Mouse (Mus musculus): ENCODE results near the gene Hsd17b6. TPM values are rescaled to one million over a fixed set of nuclear protein-coding genes. Genes with fewer than 3 reads are reported as not detected.
"Not testable (repeated sequence)": the region's sequence is repeated elsewhere in the genome, so short reads cannot be mapped to it uniquely, and the experiment has no call there.

Hsd17b6 gene
- polyA plus RNA-seq (2016; fragmentation: Nextera tagmentation; extraction: Ambion mirVana) = not detected in 2 replicates

DNA sequence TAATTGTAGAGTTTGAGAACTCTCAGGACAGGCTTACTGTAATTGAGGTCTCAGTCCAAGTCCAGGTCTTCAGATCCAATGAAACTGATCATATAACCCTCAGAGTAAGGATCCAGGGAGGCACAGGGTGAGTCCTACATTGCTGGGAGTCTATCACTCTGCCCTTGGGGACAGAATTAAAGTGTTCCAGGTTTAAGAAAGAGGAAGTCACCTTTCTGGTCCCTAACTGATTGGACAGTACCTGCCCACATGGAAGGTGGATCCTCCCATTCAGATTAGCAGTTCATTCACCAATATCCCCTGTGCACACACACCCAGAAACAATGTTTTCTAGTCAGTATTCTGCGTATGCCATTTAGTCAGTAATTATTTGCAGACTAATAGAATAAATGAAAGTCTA lies at the start of gene Hsd17b6:
TSS of gene Hsd17b6 (minus strand) at position 166 of the 400 bp plus-strand sequence.
- Histone ChIP-seq H3K9me3 (replicated peaks) (no peaks in the 10 kb centered on the region), H3K4me2 (replicated peaks) (no peak within 1 kb of the TSS), H3K36me3 (no peaks in the 10 kb centered on the region), H3K4me3 (no peak within 1 kb of the TSS), H3K4me1 (no peaks in the 10 kb centered on the region), H3K9ac (no peak within 1 kb of the TSS), H3K27me3 (no peaks in the 10 kb centered on the region), H3K27ac (no peak within 1 kb of the TSS)
- no peak for ATAC-seq (ENCODE audit: low FRiP score)
- WGBS = 90% methylated on average over 1 of the region's 1 CpGs

GRCm38 (mm10) chr10:128053001-128053400 lies 45.6 kb upstream of the Hsd17b6 start:
- ATAC-seq (ENCODE audit: low FRiP score) = no peak
- H3K9me3 ChIP-seq (replicated peaks) = no peaks in the 10 kb centered on the region
- WGBS = 93% methylated on average over 8 of the region's 8 CpGs
- H3K4me1 ChIP-seq = peaks cover 5% of the 10 kb centered on the region
- H3K4me3 ChIP-seq = no peak overlapping the region
- H3K27ac ChIP-seq = no peak overlapping the region
- no peak overlapping the region for H3K4me2 ChIP-seq (replicated peaks)
- no peaks in the 10 kb centered on the region for H3K27me3 ChIP-seq
- peaks cover 35% of the 10 kb centered on the region for H3K36me3 ChIP-seq
- H3K9ac ChIP-seq = no peak overlapping the region

DNA sequence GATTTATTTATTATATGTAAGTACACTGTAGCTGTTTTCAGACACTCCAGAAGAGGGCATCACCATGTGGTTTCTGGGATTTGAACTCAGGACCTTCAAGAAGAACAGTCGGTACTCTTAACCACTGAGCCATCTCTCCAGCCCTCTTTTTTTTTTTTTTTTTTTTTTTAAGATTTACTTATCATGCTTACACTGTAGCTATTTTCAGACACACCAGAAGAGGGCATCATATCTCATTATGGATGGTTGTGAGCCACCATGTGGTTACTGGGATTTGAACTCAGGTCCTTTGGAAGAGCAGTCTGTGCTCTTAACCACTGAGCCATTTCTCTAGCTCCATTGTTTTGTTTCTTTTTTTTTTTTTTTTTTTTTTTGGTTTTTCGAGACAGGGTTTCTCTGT lies 44.7 kb upstream of the Hsd17b6 start:
- H3K27me3 ChIP-seq; H3K4me2 ChIP-seq (replicated peaks); H3K27ac ChIP-seq; H3K9ac ChIP-seq; ATAC-seq (ENCODE audit: low FRiP score); H3K4me3 ChIP-seq; H3K9me3 ChIP-seq (replicated peaks); H3K4me1 ChIP-seq: not testable (repeated sequence)
- peaks cover 40% of the 10 kb centered on the region for H3K36me3 ChIP-seq
- WGBS = 90% methylated on average over 1 of the region's 2 CpGs

- peaks cover 44% of the 10 kb centered on the region for H3K36me3 ChIP-seq
- H3K4me1 ChIP-seq = no peaks in the 10 kb centered on the region
- WGBS = over 99% methylated on average over 5 of the region's 5 CpGs
Measured at GRCm38 (mm10) chr10:128051589-128051988, 44.2 kb upstream of the Hsd17b6 start.

DNA sequence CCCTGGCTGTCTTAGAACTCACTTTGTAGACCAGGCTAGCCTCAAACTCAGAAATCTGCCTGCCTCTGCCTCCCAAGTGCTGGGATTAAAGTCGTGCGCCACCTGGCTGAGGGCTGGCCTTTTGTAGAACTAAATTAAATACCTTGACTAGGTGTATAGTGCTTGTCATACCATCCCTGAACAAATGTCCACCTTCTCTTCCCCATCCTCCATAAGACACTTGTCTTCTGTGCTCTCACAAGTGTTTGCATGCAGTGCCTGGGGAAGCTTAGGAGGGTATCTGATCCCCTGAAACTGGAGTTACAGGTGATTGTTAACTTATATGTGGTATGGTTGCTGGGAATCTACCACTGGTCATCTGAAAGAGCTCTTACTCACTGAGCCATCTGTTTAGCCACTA lies 42.9 kb upstream of the Hsd17b6 start:
- no peak for ATAC-seq (ENCODE audit: low FRiP score)
- H3K4me2 ChIP-seq (replicated peaks) = no peak overlapping the region
- peaks cover 57% of the 10 kb centered on the region for H3K36me3 ChIP-seq
- no peak overlapping the region for H3K9ac ChIP-seq
- H3K27ac ChIP-seq = no peak overlapping the region
- H3K27me3 ChIP-seq = no peaks in the 10 kb centered on the region
- 85% methylated on average over 2 of the region's 2 CpGs for WGBS
- H3K4me3 ChIP-seq = no peak overlapping the region
- H3K9me3 ChIP-seq (replicated peaks) = no peaks in the 10 kb centered on the region
- H3K4me1 ChIP-seq = no peaks in the 10 kb centered on the region

More at GRCm38 (mm10) chr10:128051589-128051988, 44.2 kb upstream of the Hsd17b6 start:
- no peak for ATAC-seq (ENCODE audit: low FRiP score)
- Histone ChIP-seq H3K4me2 (replicated peaks) (no peak overlapping the region), H3K9ac (no peak overlapping the region), H3K27ac (no peak overlapping the region), H3K9me3 (replicated peaks) (no peaks in the 10 kb centered on the region), H3K4me3 (no peak overlapping the region), H3K27me3 (no peaks in the 10 kb centered on the region)

DNA sequence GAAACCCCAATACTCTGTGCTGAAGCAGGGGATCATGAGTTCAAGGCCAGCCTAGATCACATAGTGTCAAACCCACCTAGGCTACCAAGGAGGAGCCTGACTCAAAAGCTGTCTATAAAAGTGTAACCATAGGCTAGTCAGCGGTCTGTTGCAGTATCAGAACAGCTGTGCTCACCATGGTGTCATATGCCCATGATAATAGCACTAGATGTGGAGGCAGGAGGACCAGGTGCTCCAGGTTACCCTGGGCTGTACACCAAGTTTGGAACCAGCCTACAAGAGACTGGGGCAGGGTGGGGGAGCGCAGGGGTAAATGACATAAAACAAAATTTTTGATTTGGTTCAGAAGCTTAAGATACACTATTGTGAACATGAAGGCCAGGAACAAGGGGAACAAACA lies 42.3 kb upstream of the Hsd17b6 start:
- Histone ChIP-seq H3K36me3 (peaks cover 63% of the 10 kb centered on the region), H3K27ac (no peak overlapping the region), H3K9me3 (replicated peaks) (no peaks in the 10 kb centered on the region), H3K4me2 (replicated peaks) (no peak overlapping the region), H3K4me1 (0 out of 2 replicates have a peak, but pooled peaks cover under 1% of the 10 kb centered on the region), H3K9ac (no peak overlapping the region), H3K4me3 (no peak overlapping the region), H3K27me3 (no peaks in the 10 kb centered on the region)
- WGBS = 95% methylated on average over 2 of the region's 2 CpGs
- no peak for ATAC-seq (ENCODE audit: low FRiP score)

DNA sequence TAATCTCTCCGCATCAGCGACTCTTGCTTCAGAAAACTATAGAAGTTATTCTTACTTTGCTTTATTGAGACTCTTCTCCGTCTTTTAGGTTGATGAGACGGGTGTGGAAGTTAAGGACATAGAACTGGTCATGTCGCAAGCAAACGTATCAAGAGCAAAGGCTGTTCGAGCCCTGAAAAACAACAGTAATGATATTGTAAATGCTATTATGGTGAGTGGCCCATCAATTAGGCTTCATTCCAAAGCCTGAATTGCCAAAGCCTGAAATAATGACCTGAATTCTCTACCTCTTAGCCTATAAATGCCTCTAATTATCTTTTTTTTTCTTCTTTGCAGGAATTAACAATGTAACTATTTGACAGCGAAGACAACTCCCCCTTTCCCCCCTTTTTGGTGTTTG lies 40.7 kb upstream of the Hsd17b6 start:
- no peaks in the 10 kb centered on the region for H3K27me3 ChIP-seq
- H3K36me3 ChIP-seq = peaks cover 79% of the 10 kb centered on the region
- H3K4me1 ChIP-seq = peaks cover 12% of the 10 kb centered on the region
- no peak overlapping the region for H3K4me3 ChIP-seq
- no peak overlapping the region for H3K9ac ChIP-seq
- H3K27ac ChIP-seq = no peak overlapping the region
- ATAC-seq (ENCODE audit: low FRiP score) = no peak
- H3K9me3 ChIP-seq (replicated peaks) = no peaks in the 10 kb centered on the region
- H3K4me2 ChIP-seq (replicated peaks) = no peak overlapping the region
- WGBS = 96% methylated on average over 8 of the region's 8 CpGs

DNA sequence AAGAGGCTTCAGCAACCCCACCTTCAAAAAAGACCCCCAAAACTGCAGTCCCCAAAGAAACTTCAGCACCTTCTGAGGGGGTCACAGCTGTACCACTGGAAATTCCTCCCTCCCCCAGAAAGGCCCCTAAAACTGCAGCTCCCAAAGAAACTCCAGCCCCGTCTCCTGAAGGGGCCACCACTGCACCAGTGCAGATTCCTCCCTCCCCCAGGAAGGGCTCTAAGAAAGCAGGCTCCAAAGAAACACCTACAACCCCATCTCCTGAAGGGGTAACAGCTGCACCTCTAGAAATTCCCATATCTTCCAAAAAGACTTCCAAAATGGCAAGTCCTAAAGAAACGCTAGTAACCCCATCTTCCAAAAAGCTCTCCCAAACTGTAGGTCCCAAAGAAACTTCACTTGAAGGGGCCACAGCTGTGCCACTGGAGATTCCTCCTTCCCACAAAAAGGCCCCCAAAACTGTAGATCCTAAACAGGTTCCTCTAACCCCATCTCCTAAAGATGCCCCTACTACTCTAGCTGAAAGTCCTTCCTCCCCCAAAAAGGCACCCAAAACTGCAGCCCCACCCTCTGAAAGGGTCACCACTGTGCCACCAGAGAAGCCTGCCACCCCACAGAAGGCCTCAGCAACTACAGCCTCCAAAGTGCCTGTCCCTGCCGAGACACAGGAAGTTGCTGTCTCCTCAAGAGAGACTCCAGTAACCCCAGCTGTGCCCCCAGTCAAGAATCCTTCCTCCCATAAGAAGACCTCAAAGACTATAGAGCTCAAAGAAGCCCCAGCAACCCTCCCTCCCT lies 35.8 kb upstream of the Hsd17b6 start:
- H3K9ac ChIP-seq = no peak overlapping the region
- H3K36me3 ChIP-seq = peaks cover 89% of the 10 kb centered on the region
- peak overlapping the region; percentile 23; the same call in 1 of the 2 replicates for H3K27ac ChIP-seq
- H3K4me1 ChIP-seq = peaks cover 24% of the 10 kb centered on the region
- no peaks in the 10 kb centered on the region for H3K9me3 ChIP-seq (replicated peaks)
- no peak overlapping the region for H3K4me3 ChIP-seq
- no peaks in the 10 kb centered on the region for H3K27me3 ChIP-seq
- WGBS = 81% methylated on average over 3 of the region's 3 CpGs
- no peak for ATAC-seq (ENCODE audit: low FRiP score)
- no peak overlapping the region for H3K4me2 ChIP-seq (replicated peaks)

DNA sequence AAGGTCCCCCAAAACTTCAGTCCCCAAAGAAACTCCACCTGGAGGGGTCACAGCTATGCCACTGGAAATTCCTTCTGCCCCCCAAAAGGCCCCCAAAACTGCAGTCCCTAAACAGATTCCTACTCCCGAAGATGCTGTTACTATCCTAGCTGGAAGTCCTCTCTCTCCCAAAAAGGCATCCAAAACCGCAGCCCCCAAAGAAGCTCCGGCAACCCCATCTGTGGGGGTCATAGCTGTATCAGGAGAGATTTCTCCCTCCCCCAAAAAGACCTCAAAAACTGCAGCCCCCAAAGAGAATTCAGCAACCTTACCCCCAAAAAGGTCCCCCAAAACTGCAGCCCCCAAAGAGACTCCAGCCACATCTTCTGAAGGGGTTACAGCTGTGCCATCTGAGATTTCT lies 35.1 kb upstream of the Hsd17b6 start:
- H3K27ac ChIP-seq = no peak overlapping the region

GRCm38 (mm10) chr10:128041636-128042035 lies 34.2 kb upstream of the Hsd17b6 start:
- H3K27ac ChIP-seq = no peak overlapping the region
- no peak overlapping the region for H3K4me3 ChIP-seq
- no peak overlapping the region for H3K9ac ChIP-seq
- 81% methylated on average over 4 of the region's 4 CpGs for WGBS
- no peak for ATAC-seq (ENCODE audit: low FRiP score)
- peaks cover 81% of the 10 kb centered on the region for H3K36me3 ChIP-seq
- no peaks in the 10 kb centered on the region for H3K27me3 ChIP-seq
- peaks cover 38% of the 10 kb centered on the region for H3K4me1 ChIP-seq
- no peak overlapping the region for H3K4me2 ChIP-seq (replicated peaks)
- H3K9me3 ChIP-seq (replicated peaks) = no peaks in the 10 kb centered on the region

More for the DNA sequence above, 35.1 kb upstream of the Hsd17b6 start:
- Histone ChIP-seq H3K4me2 (replicated peaks) (no peak overlapping the region), H3K4me1 (peaks cover 30% of the 10 kb centered on the region), H3K4me3 (no peak overlapping the region), H3K9me3 (replicated peaks) (no peaks in the 10 kb centered on the region), H3K9ac (no peak overlapping the region), H3K36me3 (peaks cover 85% of the 10 kb centered on the region), H3K27me3 (no peaks in the 10 kb centered on the region)
- WGBS = 87% methylated on average over 3 of the region's 3 CpGs
- no peak for ATAC-seq (ENCODE audit: low FRiP score)

DNA sequence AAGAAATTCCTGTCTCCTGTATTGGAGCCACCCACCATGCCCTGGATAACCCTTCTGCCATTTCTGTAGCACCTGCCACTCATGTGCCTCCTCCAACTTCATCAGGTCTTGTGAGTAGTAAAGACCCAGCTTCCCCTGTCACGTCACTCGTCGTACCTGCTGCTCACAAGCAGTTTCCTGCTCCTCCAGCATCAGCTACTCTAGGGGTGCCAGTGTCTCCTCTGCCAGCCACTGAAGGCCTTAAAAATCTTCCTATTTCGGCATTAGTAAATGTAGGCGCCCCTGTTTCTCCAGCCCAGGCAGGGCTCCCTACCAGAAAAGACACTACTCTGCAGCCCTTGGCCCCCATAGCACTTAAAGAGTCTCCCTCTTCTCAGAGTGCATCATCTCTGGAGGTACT lies 32.9 kb upstream of the Hsd17b6 start:
- H3K9me3 ChIP-seq (replicated peaks) = no peaks in the 10 kb centered on the region
- H3K9ac ChIP-seq = no peak overlapping the region
- H3K27ac ChIP-seq = no peak overlapping the region
- no peak for ATAC-seq (ENCODE audit: low FRiP score)
- H3K4me1 ChIP-seq = peaks cover 38% of the 10 kb centered on the region
- peaks cover 68% of the 10 kb centered on the region for H3K36me3 ChIP-seq
- no peaks in the 10 kb centered on the region for H3K27me3 ChIP-seq
- no peak overlapping the region for H3K4me2 ChIP-seq (replicated peaks)
- WGBS = 92% methylated on average over 5 of the region's 5 CpGs
- no peak overlapping the region for H3K4me3 ChIP-seq

GRCm38 (mm10) chr10:128039858-128040257 lies 32.4 kb upstream of the Hsd17b6 start:
- ATAC-seq (ENCODE audit: low FRiP score) = no peak
- H3K4me3 ChIP-seq = no peak overlapping the region
- peaks cover 63% of the 10 kb centered on the region for H3K36me3 ChIP-seq
- H3K27me3 ChIP-seq = no peaks in the 10 kb centered on the region
- no peak overlapping the region for H3K27ac ChIP-seq
- no peaks in the 10 kb centered on the region for H3K9me3 ChIP-seq (replicated peaks)
- no peak overlapping the region for H3K4me2 ChIP-seq (replicated peaks)
- peaks cover 39% of the 10 kb centered on the region for H3K4me1 ChIP-seq
- 76% methylated on average over 3 of the region's 3 CpGs for WGBS
- no peak overlapping the region for H3K9ac ChIP-seq

DNA sequence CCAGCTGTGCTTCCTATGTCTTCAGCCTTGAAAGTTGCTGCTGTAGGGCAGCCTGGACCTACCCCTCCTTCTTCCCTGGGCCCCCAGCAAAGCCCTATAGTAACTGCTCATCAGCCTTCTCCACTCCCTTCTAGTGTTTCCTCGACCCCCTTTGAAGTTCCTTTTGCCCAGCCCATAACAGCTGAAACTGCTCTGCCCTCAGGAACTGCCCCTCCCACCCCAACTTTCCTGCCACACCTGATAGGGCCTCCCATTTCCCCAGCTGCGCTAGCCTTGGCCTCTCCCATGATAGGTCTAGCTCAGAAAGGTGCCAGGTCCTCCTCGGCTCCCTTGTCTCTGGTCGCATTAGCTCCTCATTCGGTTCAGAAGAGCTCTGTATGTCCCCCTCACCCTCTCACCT lies 31.8 kb upstream of the Hsd17b6 start:
- H3K36me3 ChIP-seq = peaks cover 57% of the 10 kb centered on the region
- H3K9ac ChIP-seq = no peak overlapping the region
- no peaks in the 10 kb centered on the region for H3K27me3 ChIP-seq
- H3K4me1 ChIP-seq = peaks cover 38% of the 10 kb centered on the region
- H3K4me3 ChIP-seq = no peak overlapping the region
- H3K9me3 ChIP-seq (replicated peaks) = no peaks in the 10 kb centered on the region
- no peak for ATAC-seq (ENCODE audit: low FRiP score)
- H3K27ac ChIP-seq = no peak overlapping the region
- WGBS = 68% methylated on average over 5 of the region's 5 CpGs
- H3K4me2 ChIP-seq (replicated peaks) = no peak overlapping the region
